Mouse (Mus musculus) olfactory bulb, adult 2 months (tissue): ENCODE data around the gene Slc7a5.

ENCODE experiments used
- CTCF ChIP-seq: fragments of 200-500 bp; IDR thresholded peaks from 2 replicates; pipeline ENCODE4 v1.5.1; 2012; ENCODE audit warnings: low read depth, mild to moderate bottlenecking, low read length, moderate library complexity; ENCODE audit not compliant: insufficient read depth
- POLR2A ChIP-seq: fragments of 200-500 bp; IDR thresholded peaks from 2 replicates; pipeline ENCODE4 v1.6.1; 2012; ENCODE audit warnings: mild to moderate bottlenecking, low read depth, low read length, moderate library complexity; ENCODE audit not compliant: insufficient read depth

DNA sequence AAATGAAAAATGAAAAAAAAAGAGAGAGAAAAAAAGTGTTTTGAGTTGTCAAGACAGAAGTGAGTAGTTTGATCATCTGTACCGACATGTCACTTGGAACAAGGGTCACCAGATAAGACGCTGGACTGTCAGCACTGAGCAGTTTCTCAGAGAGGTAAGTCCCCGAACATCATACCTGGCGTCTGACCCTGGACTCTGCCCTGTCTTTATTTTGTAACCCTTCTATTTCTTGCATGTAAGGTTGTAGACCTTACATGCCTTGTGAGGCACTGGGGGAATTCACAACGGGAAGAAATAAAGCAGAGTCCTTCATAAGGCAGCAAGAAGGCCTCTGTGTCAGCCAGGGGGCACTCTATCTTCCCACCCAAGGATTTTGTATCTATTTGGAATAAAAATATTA lies 17.2 kb upstream of the Slc7a5 start:
- TF ChIP-seq CTCF (no peak), POLR2A (no peak)
